Mouse (Mus musculus): ENCODE data around the gene Prep. TPM values are rescaled to one million over a fixed set of nuclear protein-coding genes. Genes with fewer than 3 reads are reported as not detected.
"Not testable (repeated sequence)": the region's sequence is repeated elsewhere in the genome, so short reads cannot be mapped to it uniquely, and the experiment has no call there.

Prep gene
- polyA plus RNA-seq, 1 experiment from 2014 or later, result 38.2 TPM

- no peak overlapping the region for H3K27ac ChIP-seq
- no peak for DNase-seq (ENCODE audit: extremely low spot score, low spot score)
- peaks cover 31% of the 10 kb centered on the region for H3K4me1 ChIP-seq
- H3K4me3 ChIP-seq, result no peak overlapping the region
- peaks cover 56% of the 10 kb centered on the region for H3K36me3 ChIP-seq (replicated peaks)
- H3K9me3 ChIP-seq, result no peaks in the 10 kb centered on the region
- no peaks in the 10 kb centered on the region for H3K27me3 ChIP-seq (ENCODE audit: poor library complexity, severe bottlenecking)
- WGBS, result 88% methylated on average over 6 of the region's 6 CpGs
These were observed 13.5 kb downstream of the Prep start for GRCm38 (mm10) chr10:45080490-45080889.

- Histone ChIP-seq H3K4me3 (no peak overlapping the region), H3K9me3 (no peaks in the 10 kb centered on the region), H3K27me3 (ENCODE audit: poor library complexity, severe bottlenecking) (no peaks in the 10 kb centered on the region), H3K4me1 (peaks cover 16% of the 10 kb centered on the region), H3K27ac (no peak overlapping the region), H3K36me3 (replicated peaks) (peaks cover 48% of the 10 kb centered on the region)
- no peak for DNase-seq (ENCODE audit: extremely low spot score, low spot score)
- 54% methylated on average over 2 of the region's 2 CpGs for WGBS
These were observed 15.7 kb downstream of the Prep start for GRCm38 (mm10) chr10:45082730-45083129.

- not testable (repeated sequence) for H3K27me3 ChIP-seq (ENCODE audit: poor library complexity, severe bottlenecking); DNase-seq (ENCODE audit: extremely low spot score, low spot score); H3K9me3 ChIP-seq; H3K4me3 ChIP-seq
- Histone ChIP-seq H3K36me3 (replicated peaks) (peaks cover 50% of the 10 kb centered on the region), H3K27ac (peak overlapping the region; percentile 27; the same call in 1 of the 2 replicates), H3K4me1 (peaks cover 16% of the 10 kb centered on the region)
- WGBS, result 47% methylated on average over 7 of the region's 7 CpGs
These were observed 17.0 kb downstream of the Prep start for GRCm38 (mm10) chr10:45084002-45084401.

- peak overlapping the region; percentile 27; the same call in 1 of the 2 replicates for H3K27ac ChIP-seq
- no peak overlapping the region for H3K4me3 ChIP-seq
- DNase-seq (ENCODE audit: extremely low spot score, low spot score), result no peak
- peaks cover 16% of the 10 kb centered on the region for H3K4me1 ChIP-seq
- H3K27me3 ChIP-seq (ENCODE audit: poor library complexity, severe bottlenecking), result no peaks in the 10 kb centered on the region
- peaks cover 51% of the 10 kb centered on the region for H3K36me3 ChIP-seq (replicated peaks)
- no peaks in the 10 kb centered on the region for H3K9me3 ChIP-seq
- 18% methylated on average over 3 of the region's 3 CpGs for WGBS
These were observed 17.5 kb downstream of the Prep start for GRCm38 (mm10) chr10:45084471-45084870.

- Histone ChIP-seq H3K4me1 (peaks cover 16% of the 10 kb centered on the region), H3K36me3 (replicated peaks) (peaks cover 51% of the 10 kb centered on the region), H3K27ac (no peak overlapping the region), H3K4me3 (no peak overlapping the region), H3K9me3 (no peaks in the 10 kb centered on the region), H3K27me3 (ENCODE audit: poor library complexity, severe bottlenecking) (no peaks in the 10 kb centered on the region)
- no peak for DNase-seq (ENCODE audit: extremely low spot score, low spot score)
- 93% methylated on average over 2 of the region's 2 CpGs for WGBS
These were observed 18.3 kb downstream of the Prep start for GRCm38 (mm10) chr10:45085315-45085714.

GRCm38 (mm10) chr10:45086637-45087036 is 19.6 kb downstream of the Prep start:
- Histone ChIP-seq H3K27me3 (ENCODE audit: poor library complexity, severe bottlenecking) (no peaks in the 10 kb centered on the region), H3K4me3 (no peak overlapping the region), H3K27ac (no peak overlapping the region), H3K9me3 (no peaks in the 10 kb centered on the region), H3K36me3 (replicated peaks) (peaks cover 56% of the 10 kb centered on the region), H3K4me1 (peaks cover 27% of the 10 kb centered on the region)
- WGBS, result 63% methylated on average over 5 of the region's 5 CpGs
- DNase-seq (ENCODE audit: extremely low spot score, low spot score), result peak; percentile 37

GRCm38 (mm10) chr10:45091462-45092079 is 24.6 kb downstream of the Prep start:
- H3K9me3 ChIP-seq, result no peaks in the 10 kb centered on the region
- DNase-seq (ENCODE audit: extremely low spot score, low spot score), result no peak
- H3K27ac ChIP-seq, result no peak overlapping the region
- peaks cover 89% of the 10 kb centered on the region for H3K36me3 ChIP-seq (replicated peaks)
- H3K4me1 ChIP-seq, result peaks cover 15% of the 10 kb centered on the region
- WGBS, result 62% methylated on average over 8 of the region's 8 CpGs
- H3K27me3 ChIP-seq (ENCODE audit: poor library complexity, severe bottlenecking), result no peaks in the 10 kb centered on the region
- H3K4me3 ChIP-seq, result no peak overlapping the region

GRCm38 (mm10) chr10:45092080-45093056 is 25.4 kb downstream of the Prep start:
- Histone ChIP-seq H3K27me3 (ENCODE audit: poor library complexity, severe bottlenecking) (no peaks in the 10 kb centered on the region), H3K4me1 (peaks cover 15% of the 10 kb centered on the region), H3K27ac (no peak overlapping the region), H3K36me3 (replicated peaks) (peaks cover 96% of the 10 kb centered on the region), H3K9me3 (no peaks in the 10 kb centered on the region), H3K4me3 (no peak overlapping the region)
- DNase-seq (ENCODE audit: extremely low spot score, low spot score), result no peak
- WGBS, result 85% methylated on average over 12 of the region's 12 CpGs

- DNase-seq (ENCODE audit: extremely low spot score, low spot score), result no peak
- WGBS, result 96% methylated on average over 2 of the region's 2 CpGs
- Histone ChIP-seq H3K4me3 (no peak overlapping the region), H3K27ac (no peak overlapping the region), H3K36me3 (replicated peaks) (peaks cover 90% of the 10 kb centered on the region), H3K27me3 (ENCODE audit: poor library complexity, severe bottlenecking) (no peaks in the 10 kb centered on the region), H3K4me1 (no peaks in the 10 kb centered on the region), H3K9me3 (no peaks in the 10 kb centered on the region)
These were observed 31.7 kb downstream of the Prep start for GRCm38 (mm10) chr10:45098751-45099150.

GRCm38 (mm10) chr10:45100473-45100872 is 33.5 kb downstream of the Prep start:
- no peaks in the 10 kb centered on the region for H3K9me3 ChIP-seq
- H3K36me3 ChIP-seq (replicated peaks), result peaks cover 83% of the 10 kb centered on the region
- no peaks in the 10 kb centered on the region for H3K27me3 ChIP-seq (ENCODE audit: poor library complexity, severe bottlenecking)
- no peak overlapping the region for H3K4me3 ChIP-seq
- WGBS, result 90% methylated on average over 11 of the region's 11 CpGs
- no peaks in the 10 kb centered on the region for H3K4me1 ChIP-seq
- no peak overlapping the region for H3K27ac ChIP-seq
- no peak for DNase-seq (ENCODE audit: extremely low spot score, low spot score)

- Histone ChIP-seq H3K9me3 (no peaks in the 10 kb centered on the region), H3K36me3 (replicated peaks) (peaks cover 77% of the 10 kb centered on the region), H3K27ac (no peak overlapping the region), H3K4me3 (no peak overlapping the region), H3K27me3 (ENCODE audit: poor library complexity, severe bottlenecking) (no peaks in the 10 kb centered on the region), H3K4me1 (no peaks in the 10 kb centered on the region)
- 85% methylated on average over 11 of the region's 11 CpGs for WGBS
- DNase-seq (ENCODE audit: extremely low spot score, low spot score), result no peak
These were observed 36.2 kb downstream of the Prep start for GRCm38 (mm10) chr10:45103184-45103583.

- no peak for DNase-seq (ENCODE audit: extremely low spot score, low spot score)
- Histone ChIP-seq H3K36me3 (replicated peaks) (peaks cover 77% of the 10 kb centered on the region), H3K4me3 (no peak overlapping the region), H3K27me3 (ENCODE audit: poor library complexity, severe bottlenecking) (no peaks in the 10 kb centered on the region), H3K9me3 (no peaks in the 10 kb centered on the region), H3K4me1 (no peaks in the 10 kb centered on the region), H3K27ac (no peak overlapping the region)
- WGBS, result 87% methylated on average over 7 of the region's 7 CpGs
These were observed 37.1 kb downstream of the Prep start for GRCm38 (mm10) chr10:45104098-45104497.

- Histone ChIP-seq H3K27ac (no peak overlapping the region), H3K4me1 (no peaks in the 10 kb centered on the region), H3K4me3 (no peak overlapping the region), H3K9me3 (no peaks in the 10 kb centered on the region), H3K27me3 (ENCODE audit: poor library complexity, severe bottlenecking) (no peaks in the 10 kb centered on the region), H3K36me3 (replicated peaks) (peaks cover 77% of the 10 kb centered on the region)
- WGBS, result 93% methylated on average over 4 of the region's 4 CpGs
- DNase-seq (ENCODE audit: extremely low spot score, low spot score), result no peak
These were observed 37.6 kb downstream of the Prep start for GRCm38 (mm10) chr10:45104535-45105079.
